32 mouse cellular contexts compared by ENCODE assay signal in the genomic region with DNA sequence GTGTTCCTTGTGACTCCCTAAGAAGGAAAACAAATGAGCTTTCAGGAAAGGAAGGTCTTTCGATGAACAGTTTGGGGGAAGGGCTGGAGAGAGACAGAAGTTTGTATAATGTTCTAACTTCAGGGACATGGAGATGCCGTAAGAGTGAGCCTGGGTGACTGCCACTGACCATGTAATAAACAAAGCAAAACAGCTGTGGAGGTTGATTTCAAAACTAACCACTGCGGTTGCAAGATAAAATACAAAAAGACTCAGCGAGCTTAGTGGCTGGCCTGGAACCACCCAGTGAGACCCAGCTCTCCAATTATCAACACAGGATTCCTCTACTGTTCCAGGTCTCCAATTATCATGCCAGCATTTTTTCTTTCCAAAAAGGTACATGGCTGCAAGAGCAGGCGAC. TPM values are rescaled to one million over a fixed set of nuclear protein-coding genes. Genes with fewer than 3 reads are reported as not detected.
DNase-seq lines count a peak whose midpoint lies in the region; ATAC-seq and TF ChIP-seq lines count a peak whose summit lies in the region.
"Had no signal": no experiment of that assay in that cellular context is flagged by ENCODE, and none has a peak within 500 bp of the region (broad histone marks: within the 10 kb centered on the region; RNA-seq: fewer than 3 reads in every experiment).

No protein-coding gene starts in this region.

- H3K4me3 ChIP-seq in gastrocnemius, adult 2 months, result no peak overlapping the region
- no peak overlapping the region for H3K4me3 ChIP-seq in forebrain, embryonic 10.5 days
- no peak overlapping the region for H3K4me3 ChIP-seq in forebrain, embryonic 11.5 days (ENCODE audit: low read depth, low read length)
- H3K4me3 ChIP-seq: heart, adult 2 months; heart, embryonic 15.5 days; liver, embryonic 13.5 days had no signal

- peaks cover 18% of the 10 kb centered on the region; the same call in 1 of the 2 replicates for H3K27me3 ChIP-seq in forebrain, embryonic 10.5 days (ENCODE audit: poor library complexity, severe bottlenecking)
- no peaks in the 10 kb centered on the region for H3K27me3 ChIP-seq in forebrain, embryonic 11.5 days (ENCODE audit: control insufficient read depth, insufficient read depth, low read length)
- H3K27me3 ChIP-seq: CH12.LX; heart, embryonic 15.5 days; liver, embryonic 13.5 days; Patski had no signal

- no peaks in the 10 kb centered on the region for H3K9me3 ChIP-seq in forebrain, embryonic 10.5 days
- no peaks in the 10 kb centered on the region for H3K9me3 ChIP-seq in forebrain, embryonic 11.5 days (ENCODE audit: control insufficient read depth, low read length)
- H3K9me3 ChIP-seq: heart, embryonic 15.5 days; liver, embryonic 13.5 days had no signal

- no peak for ATAC-seq in forebrain, embryonic 11.5 days (replicated peaks; ENCODE audit: low FRiP score)
- ATAC-seq: forebrain, embryonic 16.5 days; inflammation-experienced regulatory T-cells, adult 6 months; Patski had no signal

- H3K9ac ChIP-seq in forebrain, embryonic 11.5 days (ENCODE audit: low read length), result no peak overlapping the region
- H3K9ac ChIP-seq: heart, embryonic 15.5 days; hindbrain, embryonic 14.5 days; liver, embryonic 13.5 days had no signal

- H3K4me1 ChIP-seq in forebrain, embryonic 10.5 days, result peaks cover 45% of the 10 kb centered on the region
- H3K4me1 ChIP-seq in forebrain, embryonic 11.5 days (replicated peaks; ENCODE audit: control insufficient read depth, insufficient read depth, low read length), result no peaks in the 10 kb centered on the region
- H3K4me1 ChIP-seq: liver, embryonic 13.5 days had no signal

- intact Hi-C loops in gastrocnemius, adult 2 months (cut with DNase I), result no loop called here
- intact Hi-C loops in gastrocnemius, postnatal 36 days (cut with DNase I), result no loop called here

- no peaks in the 10 kb centered on the region for H3K36me3 ChIP-seq in forebrain, embryonic 10.5 days (replicated peaks)
- no peaks in the 10 kb centered on the region for H3K36me3 ChIP-seq in forebrain, embryonic 11.5 days (ENCODE audit: control insufficient read depth, insufficient read depth, low read length)
- H3K36me3 ChIP-seq: G1E; heart, embryonic 15.5 days; liver, embryonic 13.5 days had no signal

- no peak overlapping the region for H3K4me2 ChIP-seq in forebrain, embryonic 11.5 days (ENCODE audit: low read depth, low read length, severe bottlenecking)
- H3K4me2 ChIP-seq: heart, embryonic 15.5 days; hindbrain, embryonic 14.5 days; liver, embryonic 13.5 days had no signal

- 85% methylated on average over 5 of the region's 5 CpGs for WGBS in forebrain, embryonic 10.5 days
- WGBS in forebrain, embryonic 11.5 days, result 81% methylated on average over 5 of the region's 5 CpGs

- H3K27ac ChIP-seq in gastrocnemius, adult 2 months, result no peak overlapping the region
- no peak overlapping the region; the same call in 1 of the 2 replicates for H3K27ac ChIP-seq in forebrain, embryonic 10.5 days
- H3K27ac ChIP-seq in forebrain, embryonic 11.5 days (ENCODE audit: low read depth, low read length), result no peak overlapping the region
- H3K27ac ChIP-seq: heart, adult 2 months; heart, embryonic 15.5 days; hindbrain, embryonic 14.5 days; kidney, postnatal 0 days; liver, embryonic 13.5 days; macrophage had no signal

- peak; percentile 41 for DNase-seq in gastrocnemius, adult 2 months
- no peak for DNase-seq in gastrocnemius, postnatal 36 days
- peak; percentile 23 for DNase-seq in urinary bladder, postnatal 14 days (ENCODE audit: low spot score)
- no peak for DNase-seq in urinary bladder, postnatal 25 days (ENCODE audit: low spot score)
- peak; percentile 45 for DNase-seq in lung, postnatal 14 days
- DNase-seq in ovary, postnatal 14 days (ENCODE audit: low spot score), result no peak
- no peak for DNase-seq in forebrain, embryonic 10.5 days (ENCODE audit: extremely low spot score, low spot score)
- no peak for DNase-seq in forebrain, embryonic 11.5 days (ENCODE audit: low spot score)
- DNase-seq: adrenal gland, adult 2 months; cerebellum, adult 18-20 months; cerebellum, postnatal 25 days; heart, postnatal 4 days; kidney, adult 2 months; layer of hippocampus, adult 9-11 months; liver, embryonic 13.5 days; thymus, postnatal 25 days had no signal

- no peak for TF ChIP-seq CTCF in gastrocnemius, adult 2 months (IDR thresholded peaks at IDR 0.05)

RNA-seq across cellular contexts. Expression of a gene that starts 33.6 kb away (rescaled TPM):
- not detected for total RNA-seq in gastrocnemius, adult 2 months (2021)
- total RNA-seq in gastrocnemius, postnatal 36 days (2021), result not detected
- polyA plus RNA-seq in forebrain, embryonic 10.5 days (2016; fragmentation: Nextera tagmentation; extraction: Ambion mirVana), result not detected in 2 replicates
- polyA plus RNA-seq in forebrain, embryonic 11.5 days (2014; fragmentation: Nextera tagmentation; extraction: Ambion mirVana), result 0.12 TPM in 1 of 2 replicates, not detected in the other
- total RNA-seq: adrenal gland, adult 2 months; CH12.LX; G1E; heart, adult 2 months; heart, postnatal 4 days; left cerebral cortex, adult 18-20 months; left cerebral cortex, postnatal 36 days; monocyte, adult 5-6 weeks had no signal
- polyA plus RNA-seq: adrenal gland, adult 2 months; embryonic facial prominence, embryonic 14.5 days; forebrain, embryonic 16.5 days; G1E; heart, adult 2 months; heart, embryonic 15.5 days; hindbrain, embryonic 14.5 days; inflammation-experienced regulatory T-cells, adult 6 months; liver, embryonic 13.5 days; macrophage; neural tube, embryonic 11.5 days; stomach, embryonic 14.5 days had no signal

Comparison
In these comparisons a context has a peak if more than half of its experiments do, and no peak if none do; other contexts are left out.
1. DNase-seq: peak in gastrocnemius, adult 2 months (single experiment), urinary bladder, postnatal 14 days (single experiment) and lung, postnatal 14 days (single experiment); none in gastrocnemius, postnatal 36 days (0 of 2), urinary bladder, postnatal 25 days (single experiment), ovary, postnatal 14 days (single experiment), forebrain, embryonic 10.5 days (single experiment) and forebrain, embryonic 11.5 days (single experiment).